In the genomic region with DNA sequence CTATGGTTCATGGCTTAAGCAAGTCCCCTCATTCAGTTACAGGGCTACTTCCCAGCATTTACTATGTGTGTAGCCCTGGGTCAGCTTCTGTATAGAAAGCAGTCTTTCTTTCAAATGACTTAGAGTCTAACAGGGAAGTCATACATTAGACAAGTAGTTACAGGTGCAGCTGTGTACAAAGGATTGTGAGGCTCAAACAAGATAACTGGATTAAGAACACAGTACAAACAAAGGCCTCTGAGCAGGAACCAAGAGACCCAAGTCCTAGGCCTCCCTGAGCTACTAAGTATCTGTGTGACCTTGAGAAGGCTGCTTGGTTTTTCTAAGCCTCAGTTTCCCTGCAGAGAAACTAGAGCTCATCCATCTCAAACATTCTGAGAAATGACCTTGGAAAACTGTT, we compare ENCODE assay signal across 24 mouse cellular contexts. TPM values are rescaled to one million over a fixed set of nuclear protein-coding genes. Genes with fewer than 3 reads are reported as not detected.
DNase-seq lines count a peak whose midpoint lies in the region; ATAC-seq and TF ChIP-seq lines count a peak whose summit lies in the region.
"Had no signal": no experiment of that assay in that cellular context is flagged by ENCODE, and none has a peak within 500 bp of the region (broad histone marks: within the 10 kb centered on the region; RNA-seq: fewer than 3 reads in every experiment).

No protein-coding gene starts in this region.

- TF ChIP-seq CTCF in gastrocnemius, adult 2 months (IDR thresholded peaks at IDR 0.05) = no peak
- TF ChIP-seq CTCF in layer of hippocampus, adult 2 months (conservative IDR thresholded peaks at IDR 0.05) = no peak
- no peak for TF ChIP-seq CTCF in stomach, postnatal 0 days (IDR thresholded peaks at IDR 0.05; ENCODE audit: low read depth)

- peaks cover 56% of the 10 kb centered on the region for H3K4me1 ChIP-seq in limb, embryonic 15.5 days
- H3K4me1 ChIP-seq in stomach, postnatal 0 days (replicated peaks; ENCODE audit: control insufficient read depth, insufficient read depth) = peaks cover 24% of the 10 kb centered on the region

- no peaks in the 10 kb centered on the region for H3K9me3 ChIP-seq in limb, embryonic 15.5 days
- no peaks in the 10 kb centered on the region for H3K9me3 ChIP-seq in stomach, postnatal 0 days (ENCODE audit: control insufficient read depth, low read length)
- H3K9me3 ChIP-seq: embryonic facial prominence, embryonic 10.5 days; forebrain, embryonic 13.5 days; G1E; heart, embryonic 10.5 days; hindbrain, embryonic 10.5 days had no signal

- no peak for ATAC-seq in limb, embryonic 15.5 days (ENCODE audit: insufficient number of reproducible peaks, low FRiP score, low TSS enrichment, low read depth)
- ATAC-seq in stomach, postnatal 0 days (ENCODE audit: low FRiP score, low TSS enrichment) = peak; percentile 65
- ATAC-seq: CD4-positive, CD25-positive, alpha-beta regulatory T cell, adult 4 months; forebrain, embryonic 13.5 days; forebrain, postnatal 0 days had no signal

- no peak overlapping the region for H3K4me2 ChIP-seq in limb, embryonic 15.5 days
- H3K4me2 ChIP-seq in stomach, postnatal 0 days (replicated peaks; ENCODE audit: low read depth) = no peak overlapping the region
- H3K4me2 ChIP-seq: forebrain, embryonic 13.5 days had no signal

- TF ChIP-seq EP300 in stomach, postnatal 0 days (optimal IDR thresholded peaks at IDR 0.05) = no peak

- DNase-seq in gastrocnemius, adult 2 months = no peak
- DNase-seq in gastrocnemius, postnatal 4 days (ENCODE audit: low spot score in 2 of 2) = no peak
- DNase-seq in layer of hippocampus, adult 2 months (ENCODE audit: low spot score in 2 of 2) = no peak
- no peak for DNase-seq in layer of hippocampus, postnatal 14 days (ENCODE audit: low spot score in 2 of 2)
- DNase-seq in stomach, postnatal 0 days (ENCODE audit: low spot score) = no peak
- no peak for DNase-seq in heart, postnatal 14 days
- DNase-seq: adrenal gland, adult 8-10 months; adrenal gland, postnatal 36 days; B cell, adult 2 months; cerebellum, adult 2 months; cerebellum, postnatal 10 days; forebrain, postnatal 0 days; gastrocnemius, postnatal 36 days; heart, adult 18-20 months; heart, postnatal 10 days had no signal

- H3K36me3 ChIP-seq in limb, embryonic 15.5 days = 0 out of 2 replicates have a peak, but pooled peaks cover 6% of the 10 kb centered on the region
- no peaks in the 10 kb centered on the region for H3K36me3 ChIP-seq in stomach, postnatal 0 days (ENCODE audit: control insufficient read depth, insufficient read depth, low read length)
- H3K36me3 ChIP-seq: embryonic facial prominence, embryonic 10.5 days; heart, embryonic 10.5 days; hindbrain, embryonic 10.5 days had no signal

- intact Hi-C loops in gastrocnemius, adult 2 months (cut with DNase I) = no loop called here
- intact Hi-C loops in heart, postnatal 14 days (cut with DNase I) = no loop called here

- no peak overlapping the region for H3K4me3 ChIP-seq in gastrocnemius, adult 2 months
- H3K4me3 ChIP-seq in layer of hippocampus, adult 2 months = no peak overlapping the region
- no peak overlapping the region for H3K4me3 ChIP-seq in limb, embryonic 15.5 days
- no peak overlapping the region for H3K4me3 ChIP-seq in stomach, postnatal 0 days (ENCODE audit: low read depth, low read length)
- H3K4me3 ChIP-seq: embryonic facial prominence, embryonic 10.5 days; forebrain, embryonic 13.5 days; heart, embryonic 10.5 days; hindbrain, embryonic 10.5 days had no signal

- H3K9ac ChIP-seq in limb, embryonic 15.5 days = no peak overlapping the region
- H3K9ac ChIP-seq in stomach, postnatal 0 days (ENCODE audit: low read length) = no peak overlapping the region
- H3K9ac ChIP-seq: forebrain, embryonic 13.5 days; forebrain, postnatal 0 days had no signal

- H3K27me3 ChIP-seq in limb, embryonic 15.5 days = no peaks in the 10 kb centered on the region
- no peaks in the 10 kb centered on the region for H3K27me3 ChIP-seq in stomach, postnatal 0 days (ENCODE audit: control insufficient read depth, insufficient read depth, low read length)
- H3K27me3 ChIP-seq: forebrain, embryonic 13.5 days had no signal

- peak overlapping the region; percentile 81; the same call in 1 of the 2 replicates for H3K27ac ChIP-seq in gastrocnemius, adult 2 months
- peak overlapping the region; percentile 77 for H3K27ac ChIP-seq in layer of hippocampus, adult 2 months
- peak overlapping the region; percentile 79 for H3K27ac ChIP-seq in limb, embryonic 15.5 days
- peak overlapping the region; percentile 82 for H3K27ac ChIP-seq in stomach, postnatal 0 days (replicated peaks)
- H3K27ac ChIP-seq: embryonic facial prominence, embryonic 10.5 days; forebrain, embryonic 13.5 days; heart, embryonic 10.5 days; hindbrain, embryonic 10.5 days had no signal

RNA-seq across cellular contexts. Expression of a gene that starts 6.8 kb away (rescaled TPM):
- total RNA-seq in gastrocnemius, adult 2 months (2021) = 1 to 10 TPM; 3.1 to 5.2 TPM
- total RNA-seq in gastrocnemius, postnatal 4 days (2021) = 10 to 100 TPM; 10.1 to 12.2 TPM
- 10 to 100 TPM; 27.3 to 29.4 TPM for total RNA-seq in layer of hippocampus, adult 2 months (2021)
- total RNA-seq in layer of hippocampus, postnatal 14 days (2021) = 10 to 100 TPM; 29.4 to 30.6 TPM
- 58.7 and 61.9 TPM in 2 replicates for polyA plus RNA-seq in limb, embryonic 15.5 days (2015; fragmentation: Nextera tagmentation; extraction: Ambion mirVana)
- polyA plus RNA-seq in stomach, postnatal 0 days (2015; fragmentation: Nextera tagmentation; extraction: Ambion mirVana) = 35.1 and 38.5 TPM in 2 replicates
- total RNA-seq in heart, postnatal 14 days (2021) = 10 to 100 TPM; 14.5 to 14.7 TPM

RNA-seq across cellular contexts. Expression of a gene that starts 24.6 kb away (rescaled TPM):
- total RNA-seq in gastrocnemius, adult 2 months (2021) = 1 to 10 TPM; 2.0 to 2.6 TPM
- 1 to 10 TPM; 8.7 to 9.8 TPM for total RNA-seq in gastrocnemius, postnatal 4 days (2021)
- 1 to 10 TPM; 5.3 to 5.8 TPM for total RNA-seq in layer of hippocampus, adult 2 months (2021)
- 1 to 10 TPM; 6.3 to 9.1 TPM for total RNA-seq in layer of hippocampus, postnatal 14 days (2021)
- 15.2 and 20.6 TPM in 2 replicates for polyA plus RNA-seq in limb, embryonic 15.5 days (2015; fragmentation: Nextera tagmentation; extraction: Ambion mirVana)
- 9.6 and 9.7 TPM in 2 replicates for polyA plus RNA-seq in stomach, postnatal 0 days (2015; fragmentation: Nextera tagmentation; extraction: Ambion mirVana)
- total RNA-seq in heart, postnatal 14 days (2021) = 10 to 100 TPM in 1 of 2 experiments, 1 to 10 TPM in 1; 8.3 to 11.4 TPM

RNA-seq across cellular contexts. Expression of a gene that starts 33.3 kb away (rescaled TPM):
- total RNA-seq in gastrocnemius, adult 2 months (2021) = 10 to 100 TPM; 13.9 to 19.6 TPM
- 10 to 100 TPM; 41.2 to 50.6 TPM for total RNA-seq in gastrocnemius, postnatal 4 days (2021)
- 10 to 100 TPM; 72.3 to 74.1 TPM for total RNA-seq in layer of hippocampus, adult 2 months (2021)
- 10 to 100 TPM; 68.8 to 72.5 TPM for total RNA-seq in layer of hippocampus, postnatal 14 days (2021)
- 44.9 and 45.2 TPM in 2 replicates for polyA plus RNA-seq in limb, embryonic 15.5 days (2015; fragmentation: Nextera tagmentation; extraction: Ambion mirVana)
- 16.0 and 16.5 TPM in 2 replicates for polyA plus RNA-seq in stomach, postnatal 0 days (2015; fragmentation: Nextera tagmentation; extraction: Ambion mirVana)
- 10 to 100 TPM; 38.4 to 46.7 TPM for total RNA-seq in heart, postnatal 14 days (2021)

RNA-seq across cellular contexts. Expression of a gene that starts 33.3 kb away (rescaled TPM):
- total RNA-seq in gastrocnemius, adult 2 months (2021) = 1 to 10 TPM; 3.2 to 3.4 TPM
- 10 to 100 TPM in 1 of 2 experiments, 1 to 10 TPM in 1; 8.7 to 10.3 TPM for total RNA-seq in gastrocnemius, postnatal 4 days (2021)
- 10 to 100 TPM; 12.2 to 12.8 TPM for total RNA-seq in layer of hippocampus, adult 2 months (2021)
- total RNA-seq in layer of hippocampus, postnatal 14 days (2021) = 10 to 100 TPM; 13.0 to 13.1 TPM
- polyA plus RNA-seq in limb, embryonic 15.5 days (2015; fragmentation: Nextera tagmentation; extraction: Ambion mirVana) = 10.9 and 12.3 TPM in 2 replicates
- polyA plus RNA-seq in stomach, postnatal 0 days (2015; fragmentation: Nextera tagmentation; extraction: Ambion mirVana) = 2.1 and 2.2 TPM in 2 replicates
- 1 to 10 TPM; 5.6 to 7.4 TPM for total RNA-seq in heart, postnatal 14 days (2021)

RNA-seq across cellular contexts. Expression of a gene that starts 42.8 kb away (rescaled TPM):
- total RNA-seq in gastrocnemius, adult 2 months (2021) = not detected
- total RNA-seq in gastrocnemius, postnatal 4 days (2021) = under 1 TPM; 0.22 to 0.36 TPM
- under 1 TPM; 0.15 to 0.20 TPM for total RNA-seq in layer of hippocampus, adult 2 months (2021)
- not detected for total RNA-seq in layer of hippocampus, postnatal 14 days (2021)
- 0.12 and 0.23 TPM in 2 replicates for polyA plus RNA-seq in limb, embryonic 15.5 days (2015; fragmentation: Nextera tagmentation; extraction: Ambion mirVana)
- 0.05 and 0.11 TPM in 2 replicates for polyA plus RNA-seq in stomach, postnatal 0 days (2015; fragmentation: Nextera tagmentation; extraction: Ambion mirVana)
- under 1 TPM in 1 of 2 experiments, not detected in 1; 0.10 TPM for total RNA-seq in heart, postnatal 14 days (2021)
- total RNA-seq: gastrocnemius, adult 8-10 months; gastrocnemius, postnatal 36 days; heart, postnatal 10 days had no signal
- polyA plus RNA-seq: embryonic facial prominence, embryonic 10.5 days; forebrain, embryonic 13.5 days; heart, embryonic 14.5 days had no signal
